Mouse (Mus musculus) liver, postnatal 0 days (tissue): ENCODE measurements at regions not wholly inside any gene's neighbourhood (a gene's known extent, or its start where the extent isn't known, plus 50 kb on each side); places are given as distances from the start of the nearest gene placed in this dataset.
A peak's percentile ranks its signal among the peaks of the same experiment; 100 is the strongest.

Source experiments
- ATAC-seq: fragments of 200-750 bp; cut with Nextera tagmentation; 2 replicates; pipeline ENCODE4 v1.8.0; 2017; ENCODE audit warnings: mild to moderate bottlenecking, moderate library complexity
- DNase-seq: peaks from one replicate; pipeline ENCODE4 v3.0.0-alpha.2; 2016
- H3K27ac ChIP-seq: fragments of 300-500 bp; sonication (generic); 2 replicates; pipeline ENCODE4 v1.5.1; 2014; ENCODE audit warnings: antibody characterized with exemption, moderate library complexity, mild to moderate bottlenecking, low read depth
- H3K27me3 ChIP-seq: fragments of 300-500 bp; sonication (generic); 2 replicates; pipeline ENCODE4 v1.6.1; 2014; ENCODE audit warnings: low read length, control low read depth, mixed read lengths; ENCODE audit not compliant: insufficient read depth
- H3K36me3 ChIP-seq: fragments of 300-500 bp; sonication (generic); replicated peaks from 2 replicates; pipeline ENCODE4 v1.6.1; 2014; ENCODE audit warnings: mild to moderate bottlenecking, control low read depth, low read length, moderate library complexity, mixed read lengths; ENCODE audit not compliant: insufficient read depth
- H3K4me1 ChIP-seq: fragments of 300-500 bp; sonication (generic); 2 replicates; pipeline ENCODE4 v1.6.1; 2014; ENCODE audit warnings: antibody characterized with exemption, mild to moderate bottlenecking, control low read depth; ENCODE audit not compliant: insufficient read depth
- H3K4me2 ChIP-seq: fragments of 300-500 bp; sonication (generic); 2 replicates; pipeline ENCODE4 v1.6.1; 2014; ENCODE audit warnings: low read depth, mild to moderate bottlenecking, low read length, moderate library complexity, mixed read lengths
- H3K4me3 ChIP-seq: fragments of 300-500 bp; sonication (generic); 2 replicates; pipeline ENCODE4 v1.5.1; 2014; ENCODE audit warnings: low read depth, low read length
- H3K9ac ChIP-seq: fragments of 300-500 bp; sonication (generic); replicated peaks from 2 replicates; pipeline ENCODE4 v1.6.1; 2014; ENCODE audit warnings: mild to moderate bottlenecking, moderate library complexity
- H3K9me3 ChIP-seq: fragments of 300-500 bp; sonication (generic); 2 replicates; pipeline ENCODE4 v1.6.1; 2016; ENCODE audit warnings: mild to moderate bottlenecking, control low read depth, low read length, mixed read lengths
- CTCF ChIP-seq: sonication (generic); IDR thresholded peaks from 2 replicates; pipeline ENCODE4 v1.5.1; 2016; ENCODE audit warnings: antibody characterized with exemption, low read depth
- EP300 ChIP-seq: IDR thresholded peaks from 2 replicates; pipeline ENCODE4 v1.6.1; 2016; ENCODE audit warnings: antibody characterized with exemption, low read depth, mild to moderate bottlenecking
- WGBS: fragments of 180-500 bp; shearing (Covaris S2); extraction: QIAGEN DNeasy Blood & Tissue Kit; methylation state at CpG from one replicate; pipeline ENCODE4 v1.1.7; 2014; ENCODE audit not compliant: insufficient replicate concordance; 5-methylcytosine and 5-hydroxymethylcytosine counted together

GRCm38 (mm10) chrX:140164859-140165258, 102.2 kb downstream of the Pih1h3b start:
- no peak overlapping the region for H3K4me2 ChIP-seq
- H3K9ac ChIP-seq = no peak overlapping the region
- H3K27ac ChIP-seq = no peak overlapping the region
- TF ChIP-seq CTCF (no peak), EP300 (no peak)
- H3K4me1 ChIP-seq = no peaks in the 10 kb centered on the region
- 67% methylated on average over 2 of the region's 2 CpGs for WGBS
- ATAC-seq (peak; percentile 27; the same call in 1 of the 2 replicates), DNase-seq (no peak)
- no peaks in the 10 kb centered on the region for H3K9me3 ChIP-seq
- no peak overlapping the region for H3K4me3 ChIP-seq
- H3K36me3 ChIP-seq = no peaks in the 10 kb centered on the region
- no peaks in the 10 kb centered on the region for H3K27me3 ChIP-seq

- Histone ChIP-seq H3K9ac (no peak overlapping the region), H3K4me1 (no peaks in the 10 kb centered on the region), H3K4me2 (no peak overlapping the region), H3K36me3 (no peaks in the 10 kb centered on the region), H3K4me3 (no peak overlapping the region), H3K9me3 (no peaks in the 10 kb centered on the region), H3K27ac (no peak overlapping the region), H3K27me3 (no peaks in the 10 kb centered on the region)
- ATAC-seq (peak; percentile 61; the same call in 1 of the 2 replicates), DNase-seq (no peak)
- TF ChIP-seq EP300 (no peak), CTCF (no peak)
- 44% methylated on average over 3 of the region's 3 CpGs for WGBS
Measured at GRCm38 (mm10) chrX:140165966-140166365, 103.3 kb downstream of the Pih1h3b start.

- DNase-seq (no peak), ATAC-seq (no peak)
- no peak for TF ChIP-seq EP300
- no peak for TF ChIP-seq CTCF
- Histone ChIP-seq H3K27ac (no peak overlapping the region), H3K9ac (no peak overlapping the region), H3K4me1 (no peaks in the 10 kb centered on the region), H3K9me3 (no peaks in the 10 kb centered on the region), H3K4me2 (no peak overlapping the region), H3K36me3 (no peaks in the 10 kb centered on the region), H3K4me3 (no peak overlapping the region), H3K27me3 (no peaks in the 10 kb centered on the region)
- 67% methylated on average over 4 of the region's 4 CpGs for WGBS
Measured at GRCm38 (mm10) chrX:140179850-140180249, 117.2 kb downstream of the Pih1h3b start.

GRCm38 (mm10) chrX:140183003-140183402, 120.3 kb downstream of the Pih1h3b start:
- no peaks in the 10 kb centered on the region for H3K27me3 ChIP-seq
- H3K27ac ChIP-seq = no peak overlapping the region
- TF ChIP-seq CTCF (peak; percentile 56), EP300 (no peak)
- no peak overlapping the region for H3K4me3 ChIP-seq
- ATAC-seq = no peak
- no peak overlapping the region for H3K9ac ChIP-seq
- H3K36me3 ChIP-seq = no peaks in the 10 kb centered on the region
- H3K4me1 ChIP-seq = no peaks in the 10 kb centered on the region
- no peak overlapping the region for H3K4me2 ChIP-seq
- WGBS = 81% methylated on average over 3 of the region's 3 CpGs
- DNase-seq = no peak
- no peaks in the 10 kb centered on the region for H3K9me3 ChIP-seq

GRCm38 (mm10) chrX:140203676-140204075, 138.4 kb upstream of the Frmpd3 start:
- Histone ChIP-seq H3K4me3 (no peak overlapping the region), H3K4me1 (no peaks in the 10 kb centered on the region), H3K27ac (no peak overlapping the region), H3K4me2 (no peak overlapping the region), H3K36me3 (no peaks in the 10 kb centered on the region), H3K9ac (no peak overlapping the region), H3K9me3 (no peaks in the 10 kb centered on the region), H3K27me3 (0 out of 2 replicates have a peak, but pooled peaks cover 3% of the 10 kb centered on the region)
- TF ChIP-seq EP300 = no peak
- no peak for TF ChIP-seq CTCF
- WGBS = 71% methylated on average over 3 of the region's 3 CpGs
- DNase-seq (no peak), ATAC-seq (no peak)

- Histone ChIP-seq H3K27me3 (no peaks in the 10 kb centered on the region), H3K9me3 (no peaks in the 10 kb centered on the region), H3K27ac (no peak overlapping the region), H3K36me3 (no peaks in the 10 kb centered on the region), H3K4me3 (no peak overlapping the region), H3K4me1 (no peaks in the 10 kb centered on the region), H3K4me2 (no peak overlapping the region), H3K9ac (no peak overlapping the region)
- no peak for DNase-seq
- 53% methylated on average over 3 of the region's 3 CpGs for WGBS
- no peak for ATAC-seq
- TF ChIP-seq EP300 (no peak), CTCF (no peak)
Measured at GRCm38 (mm10) chrX:140208791-140209190, 133.3 kb upstream of the Frmpd3 start.
